Mouse (Mus musculus): ENCODE results near the gene Pcp4. TPM values are rescaled to one million over a fixed set of nuclear protein-coding genes. Genes with fewer than 3 reads are reported as not detected.

Gene Pcp4
- polyA plus RNA-seq, 1 experiment, result 0.33 TPM

- WGBS, result 79% methylated on average over 4 of the region's 4 CpGs
- H3K27ac ChIP-seq (ENCODE audit: insufficient read depth, low read length), result no peak overlapping the region
- TF ChIP-seq POLR2A (IDR thresholded peaks at IDR 0.05; ENCODE audit: low read depth, low read length) (no peak), CTCF (IDR thresholded peaks at IDR 0.05; ENCODE audit: extremely low read depth, insufficient read depth, insufficient read length, insufficient replicate concordance) (no peak)
- no peaks in the 10 kb centered on the region for H3K27me3 ChIP-seq (ENCODE audit: control insufficient read depth, insufficient read depth, low read length)
- H3K4me3 ChIP-seq (ENCODE audit: extremely low read depth, insufficient read depth, insufficient read length), result no peak overlapping the region
- no peaks in the 10 kb centered on the region for H3K36me3 ChIP-seq (ENCODE audit: control insufficient read depth, insufficient read depth, low read length)
- no peak for DNase-seq (ENCODE audit: low read depth in 1 of 2, low spot score in 2 of 2)
- H3K4me1 ChIP-seq (ENCODE audit: control insufficient read depth, insufficient read depth, insufficient read length), result no peaks in the 10 kb centered on the region
Observed at GRCm38 (mm10) chr16:96555412-96555811, 88.0 kb downstream of the Pcp4 start.

DNA sequence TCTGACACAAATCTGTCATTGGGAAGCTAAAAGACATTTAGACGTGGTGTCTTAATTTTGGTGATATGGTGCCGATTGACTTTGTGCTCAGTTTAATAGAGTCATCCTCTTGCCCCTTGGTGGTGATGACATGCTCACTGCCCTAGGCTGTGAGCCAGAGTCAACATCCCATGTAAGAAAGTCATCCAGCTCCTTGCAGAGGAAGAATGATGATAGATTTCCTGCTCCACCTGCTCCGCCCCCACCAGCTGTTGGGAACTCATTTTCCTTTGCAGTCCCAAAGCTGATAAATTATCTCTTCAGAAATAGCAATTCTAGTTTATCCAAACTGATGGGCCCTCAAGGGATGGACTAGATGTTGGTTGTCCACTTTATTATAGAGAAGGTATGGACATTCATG, 89.2 kb downstream of the Pcp4 start:
- Histone ChIP-seq H3K27ac (ENCODE audit: insufficient read depth, low read length) (no peak overlapping the region), H3K27me3 (ENCODE audit: control insufficient read depth, insufficient read depth, low read length) (no peaks in the 10 kb centered on the region), H3K36me3 (ENCODE audit: control insufficient read depth, insufficient read depth, low read length) (no peaks in the 10 kb centered on the region), H3K4me3 (ENCODE audit: extremely low read depth, insufficient read depth, insufficient read length) (no peak overlapping the region), H3K4me1 (ENCODE audit: control insufficient read depth, insufficient read depth, insufficient read length) (no peaks in the 10 kb centered on the region)
- DNase-seq (ENCODE audit: low read depth in 1 of 2, low spot score in 2 of 2), result no peak
- TF ChIP-seq CTCF (IDR thresholded peaks at IDR 0.05; ENCODE audit: extremely low read depth, insufficient read depth, insufficient read length, insufficient replicate concordance) (no peak), POLR2A (IDR thresholded peaks at IDR 0.05; ENCODE audit: low read depth, low read length) (no peak)
- WGBS, result 86% methylated on average over 3 of the region's 3 CpGs

- DNase-seq (ENCODE audit: low read depth in 1 of 2, low spot score in 2 of 2), result no peak
- no peaks in the 10 kb centered on the region for H3K27me3 ChIP-seq (ENCODE audit: control insufficient read depth, insufficient read depth, low read length)
- 95% methylated on average over 1 of the region's 1 CpGs for WGBS
- no peaks in the 10 kb centered on the region for H3K36me3 ChIP-seq (ENCODE audit: control insufficient read depth, insufficient read depth, low read length)
- H3K4me1 ChIP-seq (ENCODE audit: control insufficient read depth, insufficient read depth, insufficient read length), result peaks cover 2% of the 10 kb centered on the region; the same call in 1 of the 2 replicates
- no peak overlapping the region for H3K27ac ChIP-seq (ENCODE audit: insufficient read depth, low read length)
- TF ChIP-seq POLR2A (IDR thresholded peaks at IDR 0.05; ENCODE audit: low read depth, low read length), result no peak
- no peak overlapping the region for H3K4me3 ChIP-seq (ENCODE audit: extremely low read depth, insufficient read depth, insufficient read length)
Observed at GRCm38 (mm10) chr16:96558341-96558740, 90.9 kb downstream of the Pcp4 start.

- no peak overlapping the region for H3K27ac ChIP-seq (ENCODE audit: insufficient read depth, low read length)
- H3K27me3 ChIP-seq (ENCODE audit: control insufficient read depth, insufficient read depth, low read length), result no peaks in the 10 kb centered on the region
- TF ChIP-seq POLR2A (IDR thresholded peaks at IDR 0.05; ENCODE audit: low read depth, low read length) (no peak), CTCF (IDR thresholded peaks at IDR 0.05; ENCODE audit: extremely low read depth, insufficient read depth, insufficient read length, insufficient replicate concordance) (no peak)
- no peak overlapping the region for H3K4me3 ChIP-seq (ENCODE audit: extremely low read depth, insufficient read depth, insufficient read length)
- peaks cover 2% of the 10 kb centered on the region; the same call in 1 of the 2 replicates for H3K4me1 ChIP-seq (ENCODE audit: control insufficient read depth, insufficient read depth, insufficient read length)
- DNase-seq (ENCODE audit: low read depth in 1 of 2, low spot score in 2 of 2), result no peak
- no peaks in the 10 kb centered on the region for H3K36me3 ChIP-seq (ENCODE audit: control insufficient read depth, insufficient read depth, low read length)
Observed at GRCm38 (mm10) chr16:96559796-96560195, 92.4 kb downstream of the Pcp4 start.

DNA sequence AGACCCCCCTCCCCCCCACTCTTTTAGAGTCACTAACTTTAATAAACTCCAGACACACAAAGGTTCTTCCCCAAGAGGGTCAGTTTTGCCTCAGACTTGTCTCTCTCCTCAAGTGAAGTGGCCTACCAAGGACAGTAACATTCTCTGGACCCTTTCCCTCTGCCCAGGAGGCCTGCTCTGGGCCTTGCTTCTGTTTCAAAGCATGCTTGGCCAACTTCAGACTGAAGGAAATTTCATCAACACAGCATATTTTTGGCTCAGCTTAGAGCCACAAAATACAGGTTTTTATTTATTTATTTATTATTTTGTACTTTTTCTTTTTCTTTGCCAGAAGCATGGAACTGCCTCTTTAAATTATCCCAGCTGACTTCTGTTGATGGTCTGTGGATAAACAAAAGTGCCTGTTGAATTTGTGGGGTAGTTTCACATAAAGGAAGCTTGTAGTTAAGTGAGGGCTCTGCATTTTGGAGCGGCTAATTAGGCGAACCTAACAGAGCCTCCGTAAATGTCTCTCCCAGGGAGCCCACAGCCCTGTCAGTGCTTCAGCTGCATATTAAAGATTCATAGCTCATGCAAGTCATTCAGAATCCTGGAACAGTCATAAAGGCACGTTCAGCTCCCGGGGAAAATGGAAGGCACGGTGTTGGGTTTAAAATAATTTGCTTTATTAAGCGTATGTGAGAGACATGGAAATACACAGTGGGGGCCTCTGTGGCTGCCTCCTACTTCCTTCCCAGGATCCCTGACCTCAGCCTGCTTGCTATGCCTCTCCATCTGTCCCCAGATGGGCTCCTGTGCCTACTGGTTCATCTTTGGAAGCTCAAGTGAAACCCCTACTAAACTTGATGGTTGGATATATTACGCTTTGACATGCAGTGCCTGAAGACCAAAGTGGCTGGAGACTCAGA, 96.2 kb downstream of the Pcp4 start:
- Histone ChIP-seq H3K36me3 (ENCODE audit: control insufficient read depth, insufficient read depth, low read length) (no peaks in the 10 kb centered on the region), H3K27ac (ENCODE audit: insufficient read depth, low read length) (no peak overlapping the region), H3K4me3 (ENCODE audit: extremely low read depth, insufficient read depth, insufficient read length) (no peak overlapping the region), H3K27me3 (ENCODE audit: control insufficient read depth, insufficient read depth, low read length) (no peaks in the 10 kb centered on the region), H3K4me1 (ENCODE audit: control insufficient read depth, insufficient read depth, insufficient read length) (peaks cover 2% of the 10 kb centered on the region; the same call in 1 of the 2 replicates)
- 89% methylated on average over 8 of the region's 8 CpGs for WGBS
- DNase-seq (ENCODE audit: low read depth in 1 of 2, low spot score in 2 of 2), result no peak
- TF ChIP-seq CTCF (IDR thresholded peaks at IDR 0.05; ENCODE audit: extremely low read depth, insufficient read depth, insufficient read length, insufficient replicate concordance) (no peak), POLR2A (IDR thresholded peaks at IDR 0.05; ENCODE audit: low read depth, low read length) (no peak)

DNA sequence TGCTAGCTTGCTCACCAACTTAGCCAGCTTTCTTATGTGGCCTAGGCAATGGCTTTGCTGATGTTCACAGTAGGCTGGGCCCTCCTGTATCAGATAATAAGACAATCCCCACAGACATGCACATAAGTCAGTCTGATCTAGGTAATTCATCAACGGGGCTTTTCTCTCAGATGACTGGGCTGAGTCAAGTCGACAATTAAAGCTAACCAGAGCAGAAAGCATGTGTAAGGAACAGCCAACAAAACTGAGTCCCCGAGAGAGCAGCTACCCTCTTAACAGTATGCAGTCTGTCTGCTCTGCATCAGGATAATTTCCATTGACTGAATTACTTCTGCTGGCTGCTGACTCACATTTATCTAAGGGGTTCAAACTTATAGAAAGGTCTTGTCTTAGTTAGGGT, 100.0 kb downstream of the Pcp4 start:
- DNase-seq (ENCODE audit: low read depth in 1 of 2, low spot score in 2 of 2), result no peak
- no peak overlapping the region for H3K4me3 ChIP-seq (ENCODE audit: extremely low read depth, insufficient read depth, insufficient read length)
- no peak overlapping the region for H3K27ac ChIP-seq (ENCODE audit: insufficient read depth, low read length)
- no peaks in the 10 kb centered on the region for H3K36me3 ChIP-seq (ENCODE audit: control insufficient read depth, insufficient read depth, low read length)
- no peaks in the 10 kb centered on the region for H3K27me3 ChIP-seq (ENCODE audit: control insufficient read depth, insufficient read depth, low read length)
- 84% methylated on average over 3 of the region's 3 CpGs for WGBS
- TF ChIP-seq CTCF (IDR thresholded peaks at IDR 0.05; ENCODE audit: extremely low read depth, insufficient read depth, insufficient read length, insufficient replicate concordance) (no peak), POLR2A (IDR thresholded peaks at IDR 0.05; ENCODE audit: low read depth, low read length) (no peak)
- H3K4me1 ChIP-seq (ENCODE audit: control insufficient read depth, insufficient read depth, insufficient read length), result peaks cover 1% of the 10 kb centered on the region; the same call in 1 of the 2 replicates

Other genes with a start within 250 kb of the Pcp4 start
- gene B3galt5, start 231.8 kb upstream of the Pcp4 start, polyA plus RNA-seq (2012; rRNA removed), result 0.07 and 0.13 TPM in 2 replicates
- 1.4 and 1.5 TPM in 2 replicates for gene Itgb2l, start 24.0 kb upstream of the Pcp4 start, polyA plus RNA-seq (2012; rRNA removed)

Data from spleen, adult 2 months (tissue).